Mouse (Mus musculus) retina, adult 2 months (tissue): ENCODE measurements around the gene Gpr108.
A peak's percentile ranks its signal among the peaks of the same experiment; 100 is the strongest.
"Not testable (repeated sequence)": the region's sequence is repeated elsewhere in the genome, so short reads cannot be mapped to it uniquely, and the experiment has no call there.

Experiments
- DNase-seq: peaks from one replicate; pipeline ENCODE4 v3.0.0-alpha.2; 2012; ENCODE audit warnings: low read depth, low spot score

The Gpr108 gene

DNA sequence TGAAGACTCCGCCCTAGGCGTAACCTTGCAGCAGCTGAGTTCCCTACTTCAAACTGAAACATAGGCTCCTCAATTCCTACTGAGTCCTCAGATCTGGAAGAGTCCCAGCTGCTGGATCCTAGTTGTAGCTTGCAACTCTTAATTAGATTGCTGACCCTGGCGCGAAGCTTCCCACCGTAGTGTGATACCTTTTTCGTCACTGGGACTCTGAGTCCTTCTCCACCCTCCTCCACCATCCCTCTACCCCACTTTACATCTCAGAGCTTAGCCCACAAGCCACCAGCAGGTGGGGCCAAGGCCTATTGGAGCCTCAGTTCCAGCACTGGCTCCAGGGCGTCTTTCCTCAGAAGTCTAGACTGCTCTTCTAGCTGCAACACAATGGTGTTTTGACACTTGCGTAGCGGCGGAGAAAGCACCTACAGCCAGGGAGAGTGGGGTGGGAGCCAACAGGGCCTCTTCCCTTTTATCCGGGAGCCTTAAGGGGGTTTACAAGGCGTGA lies at the start of gene Gpr108:
TSS of gene Gpr108 (minus strand) at position 246 of the 499 bp plus-strand sequence.
- DNase-seq: peak; percentile 64

- no peak for DNase-seq
Observed at GRCm38 (mm10) chr17:57297040-57297439, 48.8 kb upstream of the Gpr108 start.

GRCm38 (mm10) chr17:57295935-57296334 lies 47.7 kb upstream of the Gpr108 start:
- no peak for DNase-seq

GRCm38 (mm10) chr17:57292968-57293367 lies 44.7 kb upstream of the Gpr108 start:
- no peak for DNase-seq

GRCm38 (mm10) chr17:57292302-57292701 lies 44.1 kb upstream of the Gpr108 start:
- DNase-seq: no peak

GRCm38 (mm10) chr17:57290671-57291055 lies 42.4 kb upstream of the Gpr108 start:
- no peak for DNase-seq

- no peak for DNase-seq
Observed at GRCm38 (mm10) chr17:57290001-57290670, 41.9 kb upstream of the Gpr108 start.

- no peak for DNase-seq
Observed at GRCm38 (mm10) chr17:57289252-57289651, 41.0 kb upstream of the Gpr108 start.

GRCm38 (mm10) chr17:57286718-57287355 lies 38.6 kb upstream of the Gpr108 start:
- DNase-seq: no peak

DNA sequence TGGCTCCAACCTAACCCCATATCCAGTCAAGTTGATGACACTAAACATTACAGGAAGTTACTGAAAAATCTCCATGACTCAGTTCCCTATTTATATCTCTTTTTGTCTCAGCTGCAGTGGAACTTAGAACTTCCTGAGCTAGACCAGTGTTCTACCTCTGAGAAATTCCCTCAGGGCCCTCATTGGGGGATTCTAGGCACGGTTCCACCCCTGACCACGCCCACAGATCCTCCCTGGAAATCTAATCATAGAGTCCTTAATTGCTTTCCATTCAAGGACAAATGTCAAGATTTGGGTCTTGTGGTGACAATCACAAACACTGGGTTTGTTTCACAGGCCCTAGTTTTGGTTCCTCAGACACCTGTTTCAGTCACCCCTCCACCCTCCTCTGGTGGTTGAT lies 36.8 kb upstream of the Gpr108 start:
- DNase-seq: no peak

GRCm38 (mm10) chr17:57283906-57284305 lies 35.7 kb upstream of the Gpr108 start:
- no peak for DNase-seq

DNA sequence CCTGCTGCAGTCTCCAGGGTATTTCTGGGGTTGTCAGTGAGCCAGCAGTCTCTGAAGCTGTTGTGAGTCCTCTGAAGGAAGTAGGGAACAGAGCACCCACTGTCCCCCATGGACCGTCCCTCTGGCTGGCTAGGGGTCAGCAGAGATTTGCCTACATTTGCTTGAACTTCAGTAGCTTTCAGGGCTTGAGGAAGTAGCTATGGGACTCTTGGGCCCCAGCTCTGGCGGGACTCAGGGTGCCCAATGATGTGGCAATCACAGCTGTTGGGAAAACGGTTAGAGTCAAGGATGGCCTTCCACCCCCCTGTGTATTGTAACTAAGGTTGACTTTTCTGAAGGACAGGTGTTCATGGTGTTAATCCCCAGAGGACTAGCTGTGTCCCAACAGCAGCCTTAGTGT lies 32.2 kb upstream of the Gpr108 start:
- no peak for DNase-seq

DNA sequence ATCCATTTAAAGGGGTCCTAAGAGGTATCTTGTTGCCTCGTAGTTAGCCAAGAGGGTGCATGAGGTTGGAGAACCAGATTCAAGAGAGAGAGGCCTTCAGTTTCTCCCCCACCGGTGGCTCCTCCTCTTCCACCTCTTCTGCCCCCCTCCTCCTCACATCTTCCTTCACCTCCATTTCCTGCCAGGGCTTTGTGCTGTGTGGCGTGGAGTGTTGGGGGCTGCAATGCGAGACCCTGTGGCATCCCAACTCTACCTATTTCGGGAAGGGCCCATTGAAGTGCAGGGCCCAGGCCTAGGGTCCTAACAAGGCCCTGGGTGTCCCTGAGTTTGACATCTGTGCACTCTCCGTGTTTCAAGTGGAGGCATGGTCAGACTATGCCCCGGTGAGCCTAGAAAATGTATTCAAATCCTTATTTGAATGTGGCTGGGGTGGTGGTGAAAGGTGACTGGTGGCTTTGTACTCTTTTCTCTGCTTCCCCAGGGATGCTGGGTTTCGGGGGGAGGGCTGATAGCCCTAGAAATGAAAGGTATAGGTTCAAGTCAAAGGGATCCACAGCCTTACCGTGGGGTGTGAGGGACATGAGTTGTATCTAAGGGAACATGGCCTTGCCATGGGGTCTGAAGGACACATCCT lies 31.5 kb upstream of the Gpr108 start:
- DNase-seq: no peak

GRCm38 (mm10) chr17:57278943-57279590 lies 30.8 kb upstream of the Gpr108 start, which contains the start of gene Vav1:
Vav1 (plus strand) TSS chr17:57279100.
- DNase-seq: no peak

- DNase-seq: no peak
Observed at GRCm38 (mm10) chr17:57278537-57278936, 30.3 kb upstream of the Gpr108 start.

- not testable (repeated sequence) for DNase-seq
Observed at GRCm38 (mm10) chr17:57277598-57278261, 29.5 kb upstream of the Gpr108 start.

DNA sequence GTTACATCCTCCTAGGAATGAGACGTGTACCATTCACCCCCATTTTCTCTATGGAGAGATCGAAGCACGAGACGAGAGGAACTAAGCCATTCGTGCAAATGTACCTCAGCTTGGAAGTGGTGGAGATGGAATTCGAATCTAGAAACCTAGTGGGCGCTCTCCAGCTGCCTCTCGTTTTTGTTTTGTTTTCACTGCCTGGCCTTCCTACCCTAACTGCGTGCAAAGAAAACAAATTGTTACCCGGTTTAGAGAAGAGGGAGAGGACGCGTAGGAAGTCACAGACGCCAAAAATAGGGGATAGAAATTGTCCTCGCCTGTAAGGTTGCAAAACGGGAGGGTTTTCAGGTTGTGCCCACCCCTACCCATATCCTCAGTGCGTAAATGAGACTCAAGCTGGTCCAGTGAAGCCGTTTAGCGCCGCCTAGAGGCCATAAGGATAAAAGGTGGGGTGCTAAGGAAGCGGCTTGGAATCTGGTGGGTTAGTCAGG lies 28.4 kb upstream of the Gpr108 start:
- DNase-seq: peak; percentile 75

DNA sequence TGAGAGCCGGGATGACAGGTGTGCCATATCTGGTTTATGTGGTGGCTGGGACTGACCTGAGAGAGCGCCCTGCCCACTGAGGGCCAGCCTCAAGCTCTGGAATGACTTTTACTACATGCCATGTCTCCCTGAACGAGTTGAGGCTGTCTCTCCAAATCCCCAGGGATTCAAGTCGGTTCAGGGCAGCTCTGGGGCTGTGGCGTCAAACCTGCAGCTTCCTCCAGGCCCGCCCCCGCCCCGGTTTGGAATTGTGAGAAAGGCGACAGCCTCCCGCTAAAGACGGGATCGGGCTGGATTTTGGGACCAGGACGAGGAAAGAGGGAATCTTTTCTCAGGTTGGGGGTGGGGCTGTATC lies 27.7 kb upstream of the Gpr108 start:
- DNase-seq: no peak

DNA sequence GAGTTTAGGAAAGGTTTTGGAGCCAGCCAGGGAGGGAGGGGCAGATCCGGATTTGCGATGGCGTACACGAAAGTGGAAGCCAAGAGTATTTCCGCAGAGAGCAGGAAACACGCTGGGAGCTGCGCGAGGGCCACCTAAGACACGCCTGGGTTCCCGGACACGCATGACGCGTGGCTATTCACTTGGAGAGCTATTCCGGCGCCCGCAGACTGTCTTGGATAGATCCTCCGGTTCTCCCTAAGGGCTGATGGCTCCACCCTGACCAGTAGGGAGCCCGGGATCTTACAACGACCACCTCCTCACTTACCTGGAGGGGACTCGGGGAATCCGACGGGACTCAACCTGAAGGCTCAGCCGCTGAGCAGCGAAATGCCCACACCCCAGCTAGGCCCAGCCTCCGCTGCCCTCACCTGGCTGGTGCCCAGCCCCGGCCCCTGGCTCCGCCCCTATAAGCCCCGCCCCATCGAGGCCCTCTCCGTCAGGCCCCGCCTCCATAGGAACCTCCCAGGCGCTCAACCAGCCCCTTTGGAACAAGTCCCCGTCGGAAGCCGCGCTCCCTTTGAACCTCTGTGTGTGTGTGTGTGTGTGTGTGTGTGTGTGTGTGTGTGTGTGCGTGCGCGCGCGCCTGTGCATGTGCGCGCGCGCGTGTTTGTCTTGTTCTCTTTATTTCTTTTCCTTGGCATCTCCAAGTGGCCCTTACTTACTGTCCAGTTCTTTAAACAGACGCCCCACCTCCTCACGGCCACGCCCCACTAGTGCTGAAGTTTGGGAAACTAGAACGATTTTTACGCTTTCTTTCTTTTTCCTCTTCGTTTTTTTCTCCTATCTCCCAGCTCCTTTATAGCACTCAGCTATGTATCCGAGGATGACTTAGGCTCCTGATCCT lies 27.1 kb upstream of the Gpr108 start:
- DNase-seq: peak; percentile 71

DNA sequence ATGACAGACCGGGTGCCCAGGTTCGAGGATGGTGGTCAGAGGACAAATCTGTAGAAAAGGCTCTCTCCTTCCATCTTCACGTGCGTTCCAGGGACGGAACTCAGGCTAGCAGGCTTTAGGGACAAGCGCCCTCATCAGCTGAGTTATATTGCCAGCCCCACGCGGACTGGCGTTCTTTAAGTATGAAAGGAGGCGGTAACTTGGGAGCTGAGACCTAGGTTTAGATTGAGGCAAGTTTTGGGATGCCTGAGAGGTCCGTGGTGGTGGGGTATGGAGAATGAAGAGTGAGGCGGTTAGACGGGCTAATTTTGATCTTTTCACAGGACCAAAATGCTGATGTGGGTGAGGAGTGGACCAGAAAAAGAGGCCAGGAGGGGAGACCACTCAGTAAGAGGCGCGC lies 26.4 kb upstream of the Gpr108 start:
- no peak for DNase-seq

DNA sequence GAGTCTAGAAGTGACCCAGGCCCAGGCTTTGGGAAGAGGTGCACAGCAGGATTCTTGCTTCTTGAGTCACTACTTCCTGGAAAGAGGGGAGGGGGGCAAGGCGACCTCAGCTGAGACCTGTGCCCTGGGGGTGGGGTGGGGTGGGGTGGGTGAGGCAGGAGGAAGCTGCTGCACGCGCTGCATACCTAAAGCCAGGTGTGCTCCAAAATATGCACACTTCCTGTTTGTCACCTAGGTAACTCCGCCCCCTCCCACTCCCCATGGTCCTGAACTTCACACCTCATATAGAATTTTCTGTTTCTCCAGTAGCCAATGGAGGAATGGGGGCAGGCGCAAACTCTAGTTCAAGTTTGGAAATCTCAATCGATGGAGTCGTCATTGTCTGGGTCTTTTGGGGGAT lies 25.6 kb upstream of the Gpr108 start:
- no peak for DNase-seq
